Mouse (Mus musculus): ENCODE data around the gene Spa17.

Gene Spa17

GRCm38 (mm10) chr9:37567019-37567418 is 46.5 kb downstream of the Spa17 start:
- DNase-seq (ENCODE audit: low spot score in 2 of 2), result no peak

- no peak for DNase-seq (ENCODE audit: low spot score in 2 of 2)
These were observed 49.7 kb downstream of the Spa17 start for GRCm38 (mm10) chr9:37563805-37564204.

GRCm38 (mm10) chr9:37560617-37561016 is 52.9 kb downstream of the Spa17 start:
- DNase-seq (ENCODE audit: low spot score in 2 of 2), result no peak

GRCm38 (mm10) chr9:37556366-37556765 is 57.2 kb downstream of the Spa17 start:
- DNase-seq (ENCODE audit: low spot score in 2 of 2), result no peak

- no peak for DNase-seq (ENCODE audit: low spot score in 2 of 2)
These were observed 58.4 kb downstream of the Spa17 start, which contains the start of gene Siae for GRCm38 (mm10) chr9:37554838-37555748. TSS of gene Siae (plus strand) at chr9:37555698.

GRCm38 (mm10) chr9:37554279-37554678 is 59.2 kb downstream of the Spa17 start:
- DNase-seq (ENCODE audit: low spot score in 2 of 2), result no peak

Measured in urinary bladder, adult 18-20 months (tissue).